Mouse (Mus musculus): Measurements from ENCODE around the gene Anapc15-ps.

Anapc15-ps gene

GRCm38 (mm10) chr10:95673351-95673750 lies at the start of gene Anapc15-ps:
Gene Anapc15-ps, minus strand, starts transcription at chr10:95673451.
- ChIA-PET POLR2A (no interaction called here), CTCF (interaction anchor here in 1 of 4 experiments (0.6 kb wide), 1 partner anchor 355 kb away, joined by 3 read pairs; no protein-coding TSS in a partner anchor)

GRCm38 (mm10) chr10:95722203-95722611 lies 49.0 kb upstream of the Anapc15-ps start:
- POLR2A ChIA-PET: no interaction called here
- CTCF ChIA-PET: no interaction called here

- ChIA-PET CTCF (interaction anchor here in 1 of 4 experiments (1.8 kb wide), 1 partner anchor 10 kb away, joined by 6 read pairs; no protein-coding TSS in a partner anchor), POLR2A (interaction anchor here in 3 of 4 experiments (0.6 to 5.7 kb wide), 51 partner anchors 9 to 1001 kb away, joined by 3 to 59 read pairs (median 5); partner anchors contain the start of genes Nudt4 (in 3 of the 3), Btg1 (in 1 of the 3) and Eea1 (in 1 of the 3))
Measured at GRCm38 (mm10) chr10:95720181-95720798, 47.0 kb upstream of the Anapc15-ps start.

- POLR2A ChIA-PET: interaction anchor here (0.7 to 5.7 kb wide), 59 partner anchors 9 to 1002 kb away, joined by 3 to 59 read pairs (median 5); partner anchors contain the start of genes Nudt4 (in 3 of the 4), Ube2n (in 3 of the 4), Btg1 (in 2 of the 4) and Eea1 (in 1 of the 4)
- CTCF ChIA-PET: interaction anchor here in 1 of 4 experiments (1.8 kb wide), 1 partner anchor 10 kb away, joined by 6 read pairs; no protein-coding TSS in a partner anchor
Measured at GRCm38 (mm10) chr10:95719472-95719871, 46.2 kb upstream of the Anapc15-ps start.

GRCm38 (mm10) chr10:95718760-95719159 lies 45.5 kb upstream of the Anapc15-ps start:
- POLR2A ChIA-PET: interaction anchor here (0.5 to 5.7 kb wide), 75 partner anchors 9 to 1003 kb away, joined by 3 to 59 read pairs (median 4); partner anchors contain the start of genes Eea1 (in 3 of the 4), Nudt4 (in 3 of the 4), Ube2n (in 3 of the 4) and Btg1 (in 2 of the 4)
- CTCF ChIA-PET: interaction anchor here in 1 of 4 experiments (0.5 kb wide), 1 partner anchor 89 kb away, joined by 3 read pairs; no protein-coding TSS in a partner anchor

GRCm38 (mm10) chr10:95717106-95717680 lies 43.9 kb upstream of the Anapc15-ps start:
- ChIA-PET CTCF (no interaction called here), POLR2A (interaction anchor here in 3 of 4 experiments (0.6 to 5.7 kb wide), 18 partner anchors 8 to 899 kb away, joined by 3 to 59 read pairs (median 5); partner anchors contain the start of genes Nudt4 (in 2 of the 3), Btg1 (in 1 of the 3) and Ube2n (in 1 of the 3))

GRCm38 (mm10) chr10:95715687-95716086 lies 42.4 kb upstream of the Anapc15-ps start:
- ChIA-PET POLR2A (interaction anchor here in 2 of 4 experiments (0.9 to 5.7 kb wide), 6 partner anchors 14 to 177 kb away, joined by 3 to 59 read pairs (median 4); no protein-coding TSS in a partner anchor), CTCF (no interaction called here)

GRCm38 (mm10) chr10:95712221-95712620 lies 39.0 kb upstream of the Anapc15-ps start:
- ChIA-PET CTCF (no interaction called here), POLR2A (interaction anchor here in 1 of 4 experiments (0.8 kb wide), 1 partner anchor 8 kb away, joined by 3 read pairs; no protein-coding TSS in a partner anchor)

- CTCF ChIA-PET: no interaction called here
- POLR2A ChIA-PET: interaction anchor here (0.6 to 1.4 kb wide), 8 partner anchors 8 to 143 kb away, joined by 3 to 6 read pairs (median 4); no protein-coding TSS in a partner anchor
Measured at GRCm38 (mm10) chr10:95709903-95710660, 36.8 kb upstream of the Anapc15-ps start.

GRCm38 (mm10) chr10:95709143-95709880 lies 36.1 kb upstream of the Anapc15-ps start:
- ChIA-PET POLR2A (interaction anchor here in 3 of 4 experiments (0.9 to 1.4 kb wide), 4 partner anchors 9 to 11 kb away, joined by 3 to 6 read pairs (median 4); no protein-coding TSS in a partner anchor), CTCF (no interaction called here)

- ChIA-PET CTCF (interaction anchor here in 1 of 4 experiments (0.6 kb wide), 1 partner anchor 1200 kb away, joined by 7 read pairs; no protein-coding TSS in a partner anchor), POLR2A (interaction anchor here in 2 of 4 experiments (0.7 to 1.1 kb wide), 2 partner anchors 8 to 12 kb away, joined by 3 to 4 read pairs; no protein-coding TSS in a partner anchor)
Measured at GRCm38 (mm10) chr10:95708001-95708400, 34.8 kb upstream of the Anapc15-ps start.

- POLR2A ChIA-PET: no interaction called here
- CTCF ChIA-PET: no interaction called here
Measured at GRCm38 (mm10) chr10:95706867-95707266, 33.6 kb upstream of the Anapc15-ps start.

GRCm38 (mm10) chr10:95705747-95706146 lies 32.5 kb upstream of the Anapc15-ps start:
- POLR2A ChIA-PET: interaction anchor here in 2 of 4 experiments (0.6 to 1.3 kb wide), 3 partner anchors 11 to 115 kb away, joined by 3 to 4 read pairs (median 4); no protein-coding TSS in a partner anchor
- CTCF ChIA-PET: no interaction called here

- POLR2A ChIA-PET: interaction anchor here in 1 of 4 experiments (1.3 kb wide), 1 partner anchor 16 kb away, joined by 4 read pairs; no protein-coding TSS in a partner anchor
- CTCF ChIA-PET: no interaction called here
Measured at GRCm38 (mm10) chr10:95704847-95705246, 31.6 kb upstream of the Anapc15-ps start.

- CTCF ChIA-PET: no interaction called here
- POLR2A ChIA-PET: interaction anchor here in 1 of 4 experiments (0.6 kb wide), 1 partner anchor 14 kb away, joined by 5 read pairs; no protein-coding TSS in a partner anchor
Measured at GRCm38 (mm10) chr10:95703730-95704129, 30.5 kb upstream of the Anapc15-ps start.

GRCm38 (mm10) chr10:95700422-95700821 lies 27.2 kb upstream of the Anapc15-ps start:
- ChIA-PET CTCF (interaction anchor here in 1 of 4 experiments (0.6 kb wide), 1 partner anchor 244 kb away, joined by 5 read pairs; no protein-coding TSS in a partner anchor), POLR2A (interaction anchor here (0.9 to 4.9 kb wide), 21 partner anchors 9 to 192 kb away, joined by 3 to 51 read pairs (median 4); no protein-coding TSS in a partner anchor)

GRCm38 (mm10) chr10:95698920-95699714 lies 25.9 kb upstream of the Anapc15-ps start:
- ChIA-PET CTCF (interaction anchor here in 2 of 4 experiments (0.5 to 0.6 kb wide), 2 partner anchors 25 to 81 kb away, joined by 4 read pairs; no protein-coding TSS in a partner anchor), POLR2A (interaction anchor here (0.6 to 4.9 kb wide), 14 partner anchors 9 to 184 kb away, joined by 3 to 51 read pairs (median 6); partner anchors contain the start of gene Nudt4 (in 1 of the 4))
